Mouse (Mus musculus) right cerebral cortex, adult 2 months (tissue): Measurements from ENCODE around the gene Olfr221.

Source experiments
- DNase-seq, 2 experiments: peaks; one replicate each; pipeline ENCODE4 v3.0.0; 2021 to 2022; ENCODE audit warnings: low spot score in 2 of 2

Olfr221 gene

GRCm38 (mm10) chr14:52019590-52020340, 22.5 kb downstream of the Olfr221 start:
- peak; percentile 99 for DNase-seq

DNA sequence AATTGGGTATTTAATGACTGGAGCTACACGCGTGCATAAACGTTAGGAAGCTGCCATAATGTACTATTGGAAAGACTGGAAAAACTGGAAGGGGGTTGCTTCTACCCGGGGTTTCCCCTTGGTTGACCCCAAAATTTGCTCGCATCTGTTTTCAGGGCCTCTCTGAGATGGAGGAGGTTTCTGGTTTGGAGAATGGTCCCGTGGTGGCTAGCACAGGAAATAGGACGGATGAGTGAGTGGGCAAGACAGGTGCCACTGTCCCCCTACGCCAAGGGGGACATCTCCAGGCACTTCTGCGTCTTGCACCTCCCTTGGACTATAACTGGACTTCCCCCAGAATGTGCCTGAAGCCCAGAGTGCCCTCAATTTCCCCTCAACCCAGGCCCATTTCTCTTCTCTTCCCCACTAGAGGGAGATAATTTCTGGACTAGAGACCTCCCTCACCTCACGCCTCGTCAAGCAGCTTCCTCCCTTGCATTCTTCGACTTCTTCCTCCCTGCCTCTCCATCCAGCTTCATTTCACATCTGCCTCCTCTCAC, 23.1 kb downstream of the Olfr221 start:
- DNase-seq = peak in 1 of 2 experiments; percentile 47

GRCm38 (mm10) chr14:52018248-52019050, 23.8 kb downstream of the Olfr221 start:
- no peak for DNase-seq

DNA sequence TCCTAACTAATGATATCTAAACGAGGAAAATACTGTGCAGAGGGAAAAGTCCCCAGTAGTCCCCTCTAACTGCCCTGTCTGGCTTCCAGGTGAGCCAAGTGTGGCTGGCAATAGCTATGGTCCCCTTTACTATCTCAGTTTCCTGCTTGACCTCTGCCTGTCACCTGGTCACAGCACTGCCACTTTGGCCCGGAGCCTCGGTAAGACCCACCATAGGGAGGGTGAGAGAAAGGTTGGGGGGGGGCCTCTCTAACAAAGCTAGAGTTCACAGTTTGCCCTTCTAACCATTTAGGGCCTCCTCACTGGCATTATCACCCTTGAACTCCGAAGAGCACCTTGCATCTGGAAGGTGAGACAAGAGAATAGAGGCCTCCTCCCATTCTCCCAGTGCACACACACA, 24.6 kb downstream of the Olfr221 start:
- DNase-seq = no peak

- no peak for DNase-seq
Observed at GRCm38 (mm10) chr14:52016625-52017405, 25.4 kb downstream of the Olfr221 start.

- DNase-seq = no peak
Observed at GRCm38 (mm10) chr14:52015445-52016100, 26.7 kb downstream of the Olfr221 start, which contains the start of gene Tmem253. Gene Tmem253 (plus strand): TSS chr14:52015658.

GRCm38 (mm10) chr14:52014761-52015311, 27.4 kb downstream of the Olfr221 start:
- DNase-seq = no peak

DNA sequence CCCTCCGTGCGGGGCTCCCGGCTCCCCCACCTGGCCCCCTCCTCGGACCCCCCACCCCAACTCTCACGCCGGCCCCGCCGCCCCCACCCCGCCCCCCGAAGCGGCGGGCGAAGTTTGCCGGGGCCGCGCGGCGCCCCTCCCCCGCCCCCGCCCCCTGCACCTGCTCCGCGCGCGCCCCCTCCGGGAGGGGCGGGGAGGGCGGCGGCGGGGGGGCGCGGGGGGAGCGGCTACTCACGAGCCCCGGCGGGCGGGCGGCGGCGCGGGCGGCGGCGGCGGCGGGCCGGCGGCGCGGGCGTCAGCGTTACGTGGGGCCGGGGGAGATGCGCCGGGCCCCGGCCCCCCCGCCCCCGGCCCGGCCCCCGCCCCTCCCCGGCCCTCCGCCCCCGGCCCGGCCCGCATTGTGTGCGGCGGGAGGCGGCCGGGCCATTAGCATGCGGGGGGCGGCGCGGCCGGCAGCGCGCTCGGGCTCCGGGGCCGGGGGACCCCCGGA, 27.9 kb downstream of the Olfr221 start:
- no peak for DNase-seq

DNA sequence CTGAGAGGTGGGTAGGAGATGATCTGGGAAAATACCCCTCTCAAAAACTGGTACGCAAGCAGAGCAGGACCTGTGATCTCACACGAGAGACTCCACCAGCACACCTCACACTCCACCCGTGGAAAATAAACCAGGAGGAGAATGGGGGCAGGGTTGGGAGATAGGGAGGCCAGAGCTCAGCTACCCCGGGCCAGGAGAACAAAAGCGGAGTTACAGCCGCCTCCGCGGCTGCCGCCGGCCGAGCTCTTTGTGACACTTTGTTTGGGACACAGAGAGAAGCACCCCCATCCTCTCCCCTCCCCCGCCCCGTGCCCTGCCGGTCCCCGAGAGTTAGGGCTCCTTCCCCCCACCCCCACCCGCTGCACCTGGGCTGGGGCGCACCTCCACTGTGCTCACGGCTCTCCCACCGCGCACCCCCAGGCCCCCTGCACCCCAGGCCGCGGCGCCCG, 28.5 kb downstream of the Olfr221 start:
- DNase-seq = no peak

GRCm38 (mm10) chr14:52013021-52013610, 29.1 kb downstream of the Olfr221 start:
- DNase-seq = no peak

DNA sequence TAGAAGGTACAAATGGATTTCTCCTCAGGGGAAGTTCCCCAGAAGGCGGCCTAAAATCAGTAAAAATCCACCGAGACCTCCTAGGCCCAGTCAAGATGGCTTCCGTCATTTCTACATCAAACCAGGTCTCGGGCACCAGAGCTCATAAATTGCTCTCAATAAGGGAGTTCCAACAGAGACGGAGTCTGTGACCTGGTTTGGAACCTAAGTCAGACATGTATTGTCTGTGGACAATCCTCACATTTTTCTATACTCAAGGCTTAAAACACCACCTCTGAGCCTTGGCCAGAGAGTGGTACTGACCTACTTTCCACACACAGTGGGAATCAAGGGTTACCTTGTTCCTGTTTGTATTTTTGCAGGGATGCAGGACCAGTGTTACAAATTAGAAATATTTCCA, 29.7 kb downstream of the Olfr221 start:
- DNase-seq = no peak

DNA sequence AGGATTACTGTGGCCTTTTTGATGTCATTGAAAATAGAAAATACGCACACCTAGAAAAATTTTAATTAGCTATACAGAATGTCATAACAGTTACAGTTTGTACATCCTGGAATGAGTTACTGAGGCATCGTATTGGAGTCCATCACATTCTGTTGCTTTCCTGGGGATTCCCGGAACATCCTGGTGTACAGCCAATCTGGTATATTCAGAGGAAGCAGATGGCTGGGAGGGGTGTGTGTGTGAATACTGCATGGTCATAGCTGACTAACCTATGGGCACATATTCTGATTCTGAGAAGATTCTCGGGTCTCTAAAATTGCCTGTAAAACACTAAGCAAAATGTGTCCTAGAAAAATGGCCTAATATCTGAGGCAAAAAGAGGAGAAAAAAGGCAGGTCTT, 30.2 kb downstream of the Olfr221 start:
- DNase-seq = peak; percentile 75 to 79

GRCm38 (mm10) chr14:52011683-52012082, 30.6 kb downstream of the Olfr221 start:
- DNase-seq = no peak

DNA sequence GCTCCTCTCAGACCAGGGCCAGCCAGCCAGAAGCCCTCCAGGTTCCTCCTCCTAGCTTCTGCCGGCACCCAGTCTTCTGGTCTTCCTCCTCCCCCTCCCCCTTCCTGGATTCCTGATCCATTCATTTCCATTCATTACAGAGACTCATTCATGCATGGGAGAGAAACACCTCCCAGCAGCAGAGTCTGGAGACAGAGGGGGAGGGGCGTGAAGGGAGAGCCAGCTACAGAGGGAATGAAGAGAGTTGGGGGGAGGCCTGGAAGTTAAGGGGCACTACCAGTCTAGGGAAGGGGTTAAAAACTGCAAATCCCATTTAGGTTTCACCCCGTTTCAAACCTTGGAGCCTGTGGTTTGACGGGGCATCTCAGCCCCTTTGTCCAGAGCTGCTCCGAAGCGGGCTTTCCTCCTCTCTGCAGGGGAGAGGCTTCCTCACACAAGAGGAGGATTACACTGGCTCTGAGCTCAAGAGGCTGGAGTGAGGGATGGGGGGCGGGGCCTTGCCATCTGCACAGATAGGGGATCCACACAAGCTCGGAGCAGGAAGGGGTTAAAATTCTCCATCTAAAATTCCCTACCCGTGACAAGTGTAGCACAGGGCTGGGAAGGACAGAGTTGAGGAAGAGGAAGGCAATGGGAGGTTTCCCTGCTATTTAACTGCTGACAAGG, 31.7 kb downstream of the Olfr221 start:
- peak; percentile 55 to 62 for DNase-seq

- no peak for DNase-seq
Observed at GRCm38 (mm10) chr14:52009841-52010240, 32.4 kb downstream of the Olfr221 start.

GRCm38 (mm10) chr14:52009361-52009760, 32.9 kb downstream of the Olfr221 start:
- no peak for DNase-seq

GRCm38 (mm10) chr14:52008321-52009203, 33.7 kb downstream of the Olfr221 start:
- DNase-seq = peak; percentile 91 to 93

- DNase-seq = no peak
Observed at GRCm38 (mm10) chr14:52006771-52007170, 35.5 kb downstream of the Olfr221 start.

DNA sequence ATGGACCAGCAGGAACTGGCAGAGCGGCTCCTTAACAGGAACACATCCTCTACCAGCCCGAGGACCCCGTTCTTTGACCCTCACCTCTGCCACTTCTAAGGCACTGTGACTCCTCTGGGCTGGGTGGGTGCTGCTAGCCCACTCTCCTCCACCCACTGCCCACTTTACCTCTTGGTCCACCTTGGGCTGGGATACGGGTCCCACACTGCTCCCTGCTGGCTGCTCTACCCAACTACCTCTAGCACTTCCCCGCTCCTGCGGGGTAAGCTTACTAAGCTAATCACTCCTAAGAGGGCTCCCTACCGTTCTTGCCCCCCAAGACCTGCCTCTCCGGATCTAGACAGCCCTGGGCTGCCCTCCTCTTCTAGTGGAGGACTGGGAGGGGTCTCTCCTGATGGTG, 36.0 kb downstream of the Olfr221 start:
- DNase-seq = no peak
